Mouse (Mus musculus) heart, embryonic 11.5 days (tissue): ENCODE measurements around the gene Tmem115. TPM values are rescaled to one million over a fixed set of nuclear protein-coding genes. Genes with fewer than 3 reads are reported as not detected.

ENCODE experiments used
- ATAC-seq: fragments of 200-750 bp; cut with Nextera tagmentation; replicated peaks from 2 replicates; pipeline ENCODE4 v1.8.0; 2017; ENCODE audit warnings: moderate library complexity; ENCODE audit not compliant: insufficient number of reproducible peaks, low FRiP score, low TSS enrichment
- H3K27ac ChIP-seq: fragments of 300-500 bp; sonication (generic); 2 replicates; pipeline ENCODE4 v1.5.1; 2014; ENCODE audit warnings: mild to moderate bottlenecking, low read depth, low read length
- H3K27me3 ChIP-seq: fragments of 300-500 bp; sonication (generic); 2 replicates; pipeline ENCODE4 v1.6.1; 2014; ENCODE audit warnings: mild to moderate bottlenecking, low read length, mixed read lengths; ENCODE audit not compliant: control insufficient read depth, insufficient read depth
- H3K36me3 ChIP-seq: fragments of 300-500 bp; sonication (generic); 2 replicates; pipeline ENCODE4 v1.6.1; 2014; ENCODE audit warnings: mild to moderate bottlenecking, low read length, moderate library complexity, mixed read lengths; ENCODE audit not compliant: control insufficient read depth, insufficient read depth
- H3K4me1 ChIP-seq: fragments of 300-500 bp; sonication (generic); 2 replicates; pipeline ENCODE4 v1.6.1; 2014; ENCODE audit warnings: low read length; ENCODE audit not compliant: control insufficient read depth, insufficient read depth
- H3K4me2 ChIP-seq: fragments of 300-500 bp; sonication (generic); 2 replicates; pipeline ENCODE4 v1.6.1; 2014; ENCODE audit warnings: mild to moderate bottlenecking, moderate library complexity
- H3K4me3 ChIP-seq: fragments of 300-500 bp; sonication (generic); 2 replicates; pipeline ENCODE4 v1.5.1; 2014; ENCODE audit warnings: low read depth, low read length
- H3K9ac ChIP-seq: fragments of 300-500 bp; sonication (generic); 2 replicates; pipeline ENCODE4 v1.6.1; 2014; ENCODE audit warnings: mild to moderate bottlenecking, low read depth, low read length, moderate library complexity
- H3K9me3 ChIP-seq: fragments of 300-500 bp; sonication (generic); replicated peaks from 2 replicates; pipeline ENCODE4 v1.6.1; 2016; ENCODE audit warnings: low read length; ENCODE audit not compliant: control insufficient read depth
- WGBS: fragments of 180-500 bp; shearing (Covaris S2); extraction: QIAGEN DNeasy Blood & Tissue Kit; methylation state at CpG from one replicate; pipeline ENCODE4 v1.1.7; 2014; ENCODE audit not compliant: insufficient replicate concordance; 5-methylcytosine and 5-hydroxymethylcytosine counted together
- polyA plus RNA-seq: library from polyadenylated mRNA; unstranded; fragments of >200 nt; fragmentation: Nextera tagmentation; extraction: Ambion mirVana; gene quantifications from 2 replicates; pipeline ENCODE4 v1.2.1, GENCODE M21; 2014

Tmem115 gene
- polyA plus RNA-seq, result 37.0 and 40.6 TPM in 2 replicates

DNA sequence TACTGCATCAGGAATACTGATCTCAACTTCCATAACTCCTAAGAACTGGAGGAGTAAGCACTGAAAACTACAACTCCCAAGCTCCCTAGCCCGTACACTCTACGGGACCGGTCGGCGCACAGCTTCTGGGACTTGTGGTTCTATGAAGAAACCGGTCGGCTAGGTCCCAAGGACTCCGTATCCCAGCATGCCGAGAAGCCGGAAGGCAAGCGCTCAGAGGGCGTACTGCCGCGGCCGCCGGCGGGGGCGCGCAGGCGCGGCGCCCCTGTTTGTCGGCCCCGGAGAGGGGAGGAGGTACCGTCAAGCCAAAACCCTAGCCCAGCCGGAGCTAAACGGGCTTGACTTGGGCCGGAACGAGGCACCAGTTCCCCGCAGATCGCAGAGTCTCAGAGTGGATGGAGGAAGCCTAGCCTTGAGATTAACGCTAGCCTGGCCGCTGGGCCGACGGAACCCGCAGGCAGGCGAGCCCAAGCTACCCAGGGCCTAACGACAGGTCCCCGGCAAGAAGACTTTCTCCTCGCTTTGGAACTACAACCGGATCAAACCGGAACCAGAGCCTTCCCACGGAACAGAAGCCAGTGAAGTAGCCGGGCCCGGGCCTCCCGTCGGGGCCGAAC lies at the start of gene Tmem115:
Gene Tmem115 (plus strand): TSS at position 155 of the 617 bp plus-strand sequence.
- Histone ChIP-seq H3K27me3 (peaks cover 4% of the 10 kb centered on the region; the same call in 1 of the 2 replicates), H3K27ac (peak within 1 kb of the TSS; percentile 64), H3K36me3 (0 out of 2 replicates have a peak, but pooled peaks cover 2% of the 10 kb centered on the region), H3K9ac (peak within 1 kb of the TSS; percentile 94), H3K9me3 (no peaks in the 10 kb centered on the region), H3K4me3 (peak within 1 kb of the TSS; percentile 92), H3K4me1 (peaks cover 25% of the 10 kb centered on the region), H3K4me2 (peak within 1 kb of the TSS; percentile 93)
- peak; percentile 94 for ATAC-seq
- 1% methylated on average over 48 of the region's 48 CpGs for WGBS

DNA sequence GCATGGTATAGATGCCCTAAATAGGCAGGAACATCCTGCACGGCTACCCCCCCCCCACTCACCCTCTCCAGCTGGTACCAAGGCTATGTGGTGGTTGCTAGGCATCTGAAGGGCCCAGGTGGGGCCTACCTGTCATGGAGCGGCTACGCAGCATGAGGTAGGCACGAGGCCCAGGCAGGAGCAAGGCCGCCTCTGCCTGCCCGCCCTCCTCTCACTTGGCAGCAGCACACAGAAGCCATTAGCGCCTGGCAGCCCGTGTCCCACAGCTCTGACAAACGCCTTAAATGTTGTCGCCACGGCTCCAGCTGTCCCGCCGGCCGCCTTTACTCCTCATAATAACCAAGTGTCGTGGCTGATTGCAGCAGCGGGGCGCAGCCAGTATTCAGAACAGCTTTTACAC lies 49.4 kb upstream of the Tmem115 start:
- Histone ChIP-seq H3K27ac (no peak overlapping the region), H3K9ac (no peak overlapping the region), H3K4me2 (no peak overlapping the region), H3K4me1 (peaks cover 17% of the 10 kb centered on the region), H3K36me3 (no peaks in the 10 kb centered on the region), H3K4me3 (no peak overlapping the region), H3K9me3 (no peaks in the 10 kb centered on the region), H3K27me3 (no peaks in the 10 kb centered on the region)
- no peak for ATAC-seq
- 69% methylated on average over 17 of the region's 17 CpGs for WGBS

GRCm38 (mm10) chr9:107484766-107485165 lies 49.0 kb upstream of the Tmem115 start:
- no peak overlapping the region for H3K4me3 ChIP-seq
- H3K9ac ChIP-seq, result no peak overlapping the region
- WGBS, result 85% methylated on average over 6 of the region's 6 CpGs
- H3K9me3 ChIP-seq, result no peaks in the 10 kb centered on the region
- no peaks in the 10 kb centered on the region for H3K36me3 ChIP-seq
- H3K4me1 ChIP-seq, result peaks cover 12% of the 10 kb centered on the region
- H3K27ac ChIP-seq, result no peak overlapping the region
- no peak for ATAC-seq
- H3K27me3 ChIP-seq, result no peaks in the 10 kb centered on the region
- H3K4me2 ChIP-seq, result no peak overlapping the region

GRCm38 (mm10) chr9:107486086-107486485 lies 47.7 kb upstream of the Tmem115 start:
- Histone ChIP-seq H3K27ac (no peak overlapping the region), H3K9me3 (no peaks in the 10 kb centered on the region), H3K4me2 (no peak overlapping the region), H3K4me3 (no peak overlapping the region), H3K27me3 (no peaks in the 10 kb centered on the region), H3K9ac (no peak overlapping the region), H3K4me1 (peaks cover 5% of the 10 kb centered on the region; the same call in 1 of the 2 replicates), H3K36me3 (no peaks in the 10 kb centered on the region)
- no peak for ATAC-seq
- 69% methylated on average over 10 of the region's 10 CpGs for WGBS

DNA sequence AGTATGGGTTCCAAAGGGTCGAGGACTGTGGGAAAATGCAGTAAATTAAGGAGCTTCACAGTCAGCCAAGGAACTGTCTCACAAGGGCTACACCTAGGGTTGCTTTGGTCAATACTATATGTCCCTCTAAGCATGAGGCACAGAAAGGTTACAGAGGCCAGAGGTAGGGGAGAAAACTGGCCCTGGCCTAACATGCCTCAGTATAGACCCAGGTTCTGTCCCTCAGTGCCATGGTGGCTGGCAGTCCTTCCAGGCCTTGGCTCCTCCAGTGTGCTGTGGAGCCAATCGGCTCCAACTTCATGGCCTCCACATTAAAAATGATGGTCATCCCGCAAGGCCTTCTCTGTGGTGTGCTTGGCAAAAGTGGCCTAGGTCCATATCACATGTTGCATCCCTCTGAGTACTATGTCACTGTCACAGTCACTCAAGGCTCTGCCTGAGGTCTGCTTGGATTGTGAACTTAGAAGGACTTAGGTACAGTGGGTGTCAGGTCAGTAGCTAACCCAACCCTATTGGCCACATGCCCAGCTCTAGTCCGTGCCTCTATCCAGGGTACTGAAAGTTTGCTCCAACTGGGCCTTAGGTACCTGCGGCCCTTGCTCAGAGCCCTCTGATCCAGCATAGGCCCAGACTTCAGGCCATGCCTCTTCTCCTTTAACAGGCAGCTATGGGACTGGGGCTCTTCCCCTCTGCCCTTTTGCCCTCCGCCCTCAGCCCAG lies 47.1 kb upstream of the Tmem115 start:
- no peaks in the 10 kb centered on the region; the same call in 1 of the 2 replicates for H3K4me1 ChIP-seq
- no peak for ATAC-seq
- no peaks in the 10 kb centered on the region for H3K27me3 ChIP-seq
- H3K36me3 ChIP-seq, result no peaks in the 10 kb centered on the region
- 59% methylated on average over 6 of the region's 6 CpGs for WGBS
- H3K4me3 ChIP-seq, result no peak overlapping the region
- no peak overlapping the region for H3K9ac ChIP-seq
- H3K9me3 ChIP-seq, result no peaks in the 10 kb centered on the region
- H3K4me2 ChIP-seq, result peak overlapping the region; percentile 50
- H3K27ac ChIP-seq, result no peak overlapping the region

DNA sequence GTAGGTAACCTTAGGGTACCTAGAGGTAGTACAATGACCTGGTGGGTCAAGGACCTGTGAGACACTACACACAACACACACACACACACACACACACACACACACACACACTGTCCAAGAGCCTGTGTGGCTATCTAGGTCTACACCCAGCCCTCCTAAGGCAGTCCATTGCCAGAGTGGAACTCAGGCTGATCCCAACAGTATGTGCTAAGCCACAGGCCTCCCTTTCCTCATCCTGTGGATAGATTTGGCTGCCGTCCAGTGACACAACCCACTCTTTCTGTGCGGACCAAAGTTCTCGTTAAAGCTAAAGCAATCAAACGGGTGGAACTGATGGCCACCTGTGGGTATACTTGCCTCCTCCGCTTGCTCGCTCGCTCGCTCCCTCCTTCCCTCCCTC lies 43.6 kb upstream of the Tmem115 start:
- WGBS, result 69% methylated on average over 8 of the region's 8 CpGs

DNA sequence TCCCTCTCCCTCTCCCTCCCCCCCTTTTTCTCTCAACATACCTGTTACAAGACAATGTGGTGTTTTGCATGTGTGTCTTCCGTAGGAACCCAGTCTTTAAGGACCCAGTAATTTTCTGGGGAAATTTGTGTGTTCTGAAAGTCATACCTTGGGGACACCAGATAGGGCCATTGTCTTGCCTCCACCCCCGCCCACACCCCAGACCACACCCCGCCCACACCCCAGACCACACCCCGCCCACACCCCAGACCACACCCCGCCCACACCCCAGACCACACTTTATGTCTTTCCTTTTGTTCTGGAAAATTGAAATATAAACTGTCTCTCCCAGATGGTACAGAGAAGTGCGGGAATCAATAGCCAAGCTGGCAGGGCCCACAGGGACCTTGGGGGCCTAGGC lies 43.1 kb upstream of the Tmem115 start:
- H3K9me3 ChIP-seq, result no peaks in the 10 kb centered on the region
- H3K27me3 ChIP-seq, result no peaks in the 10 kb centered on the region
- H3K9ac ChIP-seq, result no peak overlapping the region
- WGBS, result 57% methylated on average over 6 of the region's 6 CpGs
- H3K36me3 ChIP-seq, result no peaks in the 10 kb centered on the region
- peak overlapping the region; percentile 25 for H3K4me3 ChIP-seq
- H3K27ac ChIP-seq, result peak overlapping the region; percentile 50; the same call in 1 of the 2 replicates
- peak; percentile 79 for ATAC-seq
- peaks cover 11% of the 10 kb centered on the region for H3K4me1 ChIP-seq
- no peak overlapping the region for H3K4me2 ChIP-seq

More for the DNA sequence above, 43.6 kb upstream of the Tmem115 start:
- ATAC-seq, result no peak; the same call in 1 of the 2 replicates
- Histone ChIP-seq H3K4me1 (peaks cover 11% of the 10 kb centered on the region), H3K4me3 (peak overlapping the region; percentile 25), H3K27ac (peak overlapping the region; percentile 50; the same call in 1 of the 2 replicates), H3K9ac (peak overlapping the region; percentile 60; the same call in 1 of the 2 replicates), H3K27me3 (no peaks in the 10 kb centered on the region), H3K36me3 (no peaks in the 10 kb centered on the region), H3K9me3 (no peaks in the 10 kb centered on the region), H3K4me2 (no peak overlapping the region)

DNA sequence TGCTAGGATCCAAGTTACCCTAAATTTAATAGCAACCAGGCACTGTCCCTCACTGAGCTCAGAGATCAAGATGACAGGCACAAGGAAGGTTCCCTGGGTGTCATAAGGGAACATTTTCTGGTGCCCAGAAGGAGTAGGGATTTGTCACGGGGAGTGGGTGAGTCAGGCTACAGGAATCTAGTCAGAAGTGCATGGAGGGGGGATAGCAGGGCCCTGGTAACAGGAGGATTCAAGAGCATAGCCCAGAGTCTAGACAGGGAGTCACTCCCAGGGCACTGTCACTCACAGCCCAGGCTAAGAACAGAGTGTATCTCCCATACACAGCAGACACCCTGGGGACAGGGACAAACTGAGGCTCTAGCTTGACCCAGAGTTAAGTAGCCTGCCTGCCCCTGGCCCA lies 40.2 kb upstream of the Tmem115 start:
- no peaks in the 10 kb centered on the region for H3K9me3 ChIP-seq
- 0 out of 2 replicates have a peak overlapping the region, but pooled peaks have one; percentile 16 for H3K9ac ChIP-seq
- WGBS, result 18% methylated on average over 1 of the region's 1 CpGs
- H3K4me2 ChIP-seq, result no peak overlapping the region
- H3K36me3 ChIP-seq, result no peaks in the 10 kb centered on the region
- H3K27me3 ChIP-seq, result no peaks in the 10 kb centered on the region
- ATAC-seq, result no peak
- peak overlapping the region; percentile 51 for H3K27ac ChIP-seq
- peaks cover 11% of the 10 kb centered on the region for H3K4me1 ChIP-seq
- no peak overlapping the region for H3K4me3 ChIP-seq
